Mouse (Mus musculus) hindbrain, embryonic 16.5 days (tissue): ENCODE data around the gene Mup3. TPM values are rescaled to one million over a fixed set of nuclear protein-coding genes. Genes with fewer than 3 reads are reported as not detected.
"Not testable (repeated sequence)": the region's sequence is repeated elsewhere in the genome, so short reads cannot be mapped to it uniquely, and the experiment has no call there.

Source experiments
- ATAC-seq: fragments of 200-750 bp; cut with Nextera tagmentation; 2 replicates; pipeline ENCODE4 v1.8.0; 2017; ENCODE audit warnings: moderate TSS enrichment, moderate library complexity
- H3K27ac ChIP-seq: fragments of 300-500 bp; sonication (generic); 2 replicates; pipeline ENCODE4 v1.5.1; 2014; ENCODE audit warnings: low read depth, mild to moderate bottlenecking, control low read depth, low read length, moderate library complexity
- H3K27me3 ChIP-seq: fragments of 300-500 bp; sonication (generic); replicated peaks from 2 replicates; pipeline ENCODE4 v1.6.1; 2014; ENCODE audit warnings: low read length; ENCODE audit not compliant: control insufficient read depth, insufficient read depth
- H3K36me3 ChIP-seq: fragments of 300-500 bp; sonication (generic); 2 replicates; pipeline ENCODE4 v1.6.1; 2014; ENCODE audit warnings: mild to moderate bottlenecking, low read length, moderate library complexity, mixed read lengths; ENCODE audit not compliant: control insufficient read depth, insufficient read depth
- H3K4me1 ChIP-seq: fragments of 300-500 bp; sonication (generic); 2 replicates; pipeline ENCODE4 v1.6.1; 2014; ENCODE audit warnings: low read depth, low read length; ENCODE audit not compliant: control insufficient read depth, insufficient read depth
- H3K4me2 ChIP-seq: fragments of 300-500 bp; sonication (generic); 2 replicates; pipeline ENCODE4 v1.6.1; 2014; ENCODE audit warnings: mild to moderate bottlenecking, low read length, control low read depth, moderate library complexity
- H3K4me3 ChIP-seq: fragments of 300-500 bp; sonication (generic); 2 replicates; pipeline ENCODE4 v1.5.1; 2014; ENCODE audit warnings: mild to moderate bottlenecking, low read length, control low read depth, moderate library complexity
- H3K9ac ChIP-seq: fragments of 300-500 bp; sonication (generic); 2 replicates; pipeline ENCODE4 v1.6.1; 2014; ENCODE audit warnings: low read depth, mild to moderate bottlenecking, control low read depth, low read length, moderate library complexity
- H3K9me3 ChIP-seq: fragments of 300-500 bp; sonication (generic); 2 replicates; pipeline ENCODE4 v1.6.1; 2014; ENCODE audit warnings: mild to moderate bottlenecking, low read length, moderate library complexity; ENCODE audit not compliant: control insufficient read depth
- WGBS: fragments of 180-500 bp; shearing (Covaris S2); extraction: QIAGEN DNeasy Blood & Tissue Kit; methylation state at CpG from one replicate; pipeline ENCODE4 v1.1.7; 2014; 5-methylcytosine and 5-hydroxymethylcytosine counted together
- polyA plus RNA-seq: library from polyadenylated mRNA; unstranded; fragments of >200 nt; fragmentation: Nextera tagmentation; extraction: Ambion mirVana; gene quantifications from 2 replicates; pipeline ENCODE4 v1.2.1, GENCODE M21; 2015

The Mup3 gene
- not detected in 2 replicates for polyA plus RNA-seq

- WGBS: 87% methylated on average over 2 of the region's 2 CpGs
- no peaks in the 10 kb centered on the region for H3K4me1 ChIP-seq
- H3K4me2 ChIP-seq: no peak within 1 kb of the TSS
- no peaks in the 10 kb centered on the region for H3K36me3 ChIP-seq
- H3K4me3 ChIP-seq: no peak within 1 kb of the TSS
- no peaks in the 10 kb centered on the region for H3K9me3 ChIP-seq
- ATAC-seq: no peak
- no peak within 1 kb of the TSS for H3K9ac ChIP-seq
- no peak within 1 kb of the TSS for H3K27ac ChIP-seq
- no peaks in the 10 kb centered on the region for H3K27me3 ChIP-seq
These were observed at the start of gene Mup3 for GRCm38 (mm10) chr4:62087241-62087640. Mup3 (minus strand) TSS chr4:62087342.

- 66% methylated on average over 7 of the region's 7 CpGs for WGBS
- Histone ChIP-seq H3K9ac (no peak overlapping the region), H3K36me3 (no peaks in the 10 kb centered on the region), H3K4me2 (no peak overlapping the region), H3K4me3 (no peak overlapping the region), H3K27ac (no peak overlapping the region), H3K9me3 (peaks cover 9% of the 10 kb centered on the region), H3K4me1 (no peaks in the 10 kb centered on the region), H3K27me3 (no peaks in the 10 kb centered on the region)
- ATAC-seq: no peak
These were observed 46.6 kb upstream of the Mup3 start for GRCm38 (mm10) chr4:62133706-62134105.

DNA sequence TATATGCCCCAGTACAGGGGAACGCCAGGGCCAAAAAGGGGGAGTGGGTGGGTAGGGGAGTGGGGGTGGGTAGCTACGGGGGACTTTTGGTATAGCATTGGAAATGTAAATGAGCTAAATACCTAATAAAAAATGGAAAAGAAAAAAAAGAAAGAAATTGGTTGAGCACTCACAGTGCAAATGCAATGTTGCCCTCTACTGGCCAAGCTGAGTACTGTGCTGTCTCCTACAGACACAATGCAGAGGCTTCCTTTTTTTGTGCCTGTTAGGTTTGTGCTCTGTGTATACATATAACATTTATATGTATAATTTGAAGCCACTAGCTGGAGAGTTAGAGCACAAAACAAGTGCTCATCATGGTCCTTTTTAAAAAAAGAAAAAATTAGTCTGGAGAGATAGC lies 16.2 kb upstream of the Mup3 start:
- not testable (repeated sequence) for H3K9me3 ChIP-seq, H3K4me1 ChIP-seq, H3K36me3 ChIP-seq, H3K4me3 ChIP-seq, H3K27me3 ChIP-seq, H3K9ac ChIP-seq, H3K27ac ChIP-seq, ATAC-seq, H3K4me2 ChIP-seq
- WGBS: 78% methylated on average over 2 of the region's 2 CpGs

- no peak overlapping the region for H3K9ac ChIP-seq
- no peaks in the 10 kb centered on the region for H3K9me3 ChIP-seq
- no peaks in the 10 kb centered on the region for H3K27me3 ChIP-seq
- H3K4me3 ChIP-seq: no peak overlapping the region
- no peak for ATAC-seq
- no peaks in the 10 kb centered on the region for H3K36me3 ChIP-seq
- no peaks in the 10 kb centered on the region for H3K4me1 ChIP-seq
- H3K27ac ChIP-seq: no peak overlapping the region
- 90% methylated on average over 2 of the region's 2 CpGs for WGBS
- H3K4me2 ChIP-seq: no peak overlapping the region
These were observed 811 bp upstream of the Mup3 start for GRCm38 (mm10) chr4:62087953-62088352.

GRCm38 (mm10) chr4:62082755-62083154 lies 4.4 kb downstream of the Mup3 start:
- no peaks in the 10 kb centered on the region for H3K4me1 ChIP-seq
- no peak overlapping the region for H3K4me3 ChIP-seq
- no peak overlapping the region for H3K4me2 ChIP-seq
- ATAC-seq: no peak
- no peak overlapping the region for H3K9ac ChIP-seq
- H3K9me3 ChIP-seq: no peaks in the 10 kb centered on the region
- H3K27me3 ChIP-seq: no peaks in the 10 kb centered on the region
- H3K27ac ChIP-seq: no peak overlapping the region
- no peaks in the 10 kb centered on the region for H3K36me3 ChIP-seq

- Histone ChIP-seq H3K27ac (no peak overlapping the region), H3K27me3 (no peaks in the 10 kb centered on the region)
- WGBS: 70% methylated on average over 3 of the region's 3 CpGs
These were observed 12.0 kb downstream of the Mup3 start for GRCm38 (mm10) chr4:62075126-62075525.

DNA sequence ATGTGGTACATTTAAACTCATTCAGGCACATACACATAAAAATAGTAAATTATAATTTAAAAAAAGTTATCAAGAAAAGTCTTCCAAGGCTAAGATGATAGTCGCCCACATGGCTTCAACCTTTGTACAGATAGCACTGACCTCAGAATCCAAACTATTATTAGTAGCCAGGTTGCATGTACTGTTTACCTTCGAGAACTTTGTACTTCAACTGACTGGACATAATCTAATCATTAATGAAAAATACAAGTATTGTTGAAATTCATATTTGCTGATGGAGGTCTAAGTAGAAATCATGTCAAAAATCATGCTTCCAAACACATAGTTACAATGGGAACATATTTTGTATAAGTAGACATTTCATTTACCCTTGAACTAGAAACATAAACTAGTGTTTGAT lies 32.4 kb downstream of the Mup3 start:
- WGBS: 95% methylated on average over 2 of the region's 2 CpGs

More at GRCm38 (mm10) chr4:62075126-62075525, 12.0 kb downstream of the Mup3 start:
- Histone ChIP-seq H3K4me1 (no peaks in the 10 kb centered on the region), H3K9ac (no peak overlapping the region), H3K4me3 (no peak overlapping the region), H3K9me3 (no peaks in the 10 kb centered on the region), H3K4me2 (no peak overlapping the region), H3K36me3 (no peaks in the 10 kb centered on the region)
- ATAC-seq: no peak

DNA sequence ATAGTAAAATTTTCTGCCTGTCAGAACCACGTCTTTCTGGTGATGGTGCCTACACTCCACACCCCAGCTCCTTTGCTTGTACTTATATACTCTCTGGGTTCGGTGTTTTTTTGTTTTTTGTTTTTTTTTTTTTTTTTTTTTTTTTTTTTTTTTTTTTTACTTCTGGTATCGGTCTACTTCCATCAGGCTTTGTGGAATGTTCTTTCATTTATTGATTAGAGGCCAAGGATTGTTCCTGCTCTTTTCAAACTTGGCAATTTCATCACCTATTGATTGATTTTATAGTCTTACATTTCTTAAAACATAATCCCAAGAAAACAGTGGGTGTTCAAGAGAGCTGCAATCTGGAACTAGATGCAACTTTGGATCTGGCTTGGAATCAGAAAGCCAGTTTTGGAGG lies 33.1 kb downstream of the Mup3 start, which contains the start of gene Mup20:
Gene Mup20 (minus strand): TSS at position 101 of the 400 bp plus-strand sequence.
- not testable (repeated sequence) for ATAC-seq, H3K4me2 ChIP-seq, H3K36me3 ChIP-seq, H3K27me3 ChIP-seq, H3K9ac ChIP-seq, H3K9me3 ChIP-seq, H3K27ac ChIP-seq, H3K4me1 ChIP-seq, H3K4me3 ChIP-seq
- 91% methylated on average over 2 of the region's 3 CpGs for WGBS

More for the DNA sequence above, 32.4 kb downstream of the Mup3 start:
- H3K27me3 ChIP-seq, H3K4me3 ChIP-seq, ATAC-seq, H3K9ac ChIP-seq, H3K4me1 ChIP-seq, H3K36me3 ChIP-seq, H3K4me2 ChIP-seq, H3K9me3 ChIP-seq, H3K27ac ChIP-seq: not testable (repeated sequence)
